7 mouse cellular contexts compared by ENCODE assay signal in genomic region chr15:81361022-81361404, GRCm38 (mm10). TPM values are rescaled to one million over a fixed set of nuclear protein-coding genes. Genes with fewer than 3 reads are reported as not detected.
DNase-seq lines count a peak whose midpoint lies in the region; ATAC-seq and TF ChIP-seq lines count a peak whose summit lies in the region.

No protein-coding gene starts in this region.

- H3K9me3 ChIP-seq in forebrain, embryonic 13.5 days (replicated peaks), result no peaks in the 10 kb centered on the region
- no peaks in the 10 kb centered on the region for H3K9me3 ChIP-seq in liver, embryonic 15.5 days (replicated peaks)

- no peak for TF ChIP-seq POLR2A in spleen, adult 2 months (IDR thresholded peaks at IDR 0.05; ENCODE audit: low read depth, low read length)

- ATAC-seq in forebrain, embryonic 13.5 days, result peak; percentile 53; the same call in 1 of the 2 replicates
- peak; percentile 44 for ATAC-seq in liver, embryonic 15.5 days (ENCODE audit: insufficient read depth)

- peak overlapping the region; percentile 84 for H3K4me2 ChIP-seq in forebrain, embryonic 13.5 days
- peak overlapping the region; percentile 85 for H3K4me2 ChIP-seq in liver, embryonic 15.5 days

- H3K27ac ChIP-seq in spleen, adult 2 months (ENCODE audit: insufficient read depth, low read length), result peak overlapping the region; percentile 52
- peak overlapping the region; percentile 66; the same call in 1 of the 2 replicates for H3K27ac ChIP-seq in forebrain, embryonic 13.5 days
- H3K27ac ChIP-seq in liver, embryonic 15.5 days (replicated peaks), result peak overlapping the region; percentile 87

- 0 out of 2 replicates have a peak, but pooled peaks cover 3% of the 10 kb centered on the region for H3K4me1 ChIP-seq in spleen, adult 2 months (ENCODE audit: control insufficient read depth, insufficient read depth, insufficient read length)
- peaks cover 37% of the 10 kb centered on the region for H3K4me1 ChIP-seq in forebrain, embryonic 13.5 days
- peaks cover 53% of the 10 kb centered on the region for H3K4me1 ChIP-seq in liver, embryonic 15.5 days (replicated peaks)

- peaks cover 9% of the 10 kb centered on the region for H3K36me3 ChIP-seq in spleen, adult 2 months (ENCODE audit: control insufficient read depth, insufficient read depth, low read length)
- H3K36me3 ChIP-seq in forebrain, embryonic 13.5 days (ENCODE audit: poor library complexity, severe bottlenecking), result peaks cover 31% of the 10 kb centered on the region
- peaks cover 10% of the 10 kb centered on the region; the same call in 1 of the 2 replicates for H3K36me3 ChIP-seq in liver, embryonic 15.5 days (replicated peaks)

- H3K4me3 ChIP-seq in spleen, adult 2 months (ENCODE audit: extremely low read depth, insufficient read depth, insufficient read length), result no peak overlapping the region; the same call in 1 of the 2 replicates
- peak overlapping the region; percentile 71 for H3K4me3 ChIP-seq in forebrain, embryonic 13.5 days
- peak overlapping the region; percentile 80 for H3K4me3 ChIP-seq in liver, embryonic 15.5 days (replicated peaks)

- WGBS in spleen, adult 2 months, result 19% methylated on average over 6 of the region's 6 CpGs
- WGBS in forebrain, embryonic 13.5 days, result 41% methylated on average over 6 of the region's 6 CpGs
- 20% methylated on average over 6 of the region's 6 CpGs for WGBS in liver, embryonic 15.5 days (ENCODE audit: insufficient replicate concordance)

- DNase-seq in spleen, adult 2 months (ENCODE audit: low read depth in 1 of 2, low spot score in 2 of 2), result no peak
- no peak for DNase-seq in spleen, postnatal 4 days (ENCODE audit: low spot score in 2 of 2)
- DNase-seq in yolk sac, embryonic 10.5 days (ENCODE audit: low spot score), result no peak
- no peak for DNase-seq in thymus, postnatal 36 days
- no peak for DNase-seq in layer of hippocampus, adult 9-11 months

- no peak overlapping the region; the same call in 1 of the 2 replicates for H3K9ac ChIP-seq in forebrain, embryonic 13.5 days
- 0 out of 2 replicates have a peak overlapping the region, but pooled peaks have one; percentile 19 for H3K9ac ChIP-seq in liver, embryonic 15.5 days

- TF ChIP-seq CTCF in spleen, adult 2 months (IDR thresholded peaks at IDR 0.05; ENCODE audit: extremely low read depth, insufficient read depth, insufficient read length, insufficient replicate concordance), result no peak

- H3K27me3 ChIP-seq in spleen, adult 2 months (ENCODE audit: control insufficient read depth, insufficient read depth, low read length), result no peaks in the 10 kb centered on the region
- no peaks in the 10 kb centered on the region for H3K27me3 ChIP-seq in forebrain, embryonic 13.5 days
- H3K27me3 ChIP-seq in liver, embryonic 15.5 days, result no peaks in the 10 kb centered on the region

RNA-seq across cellular contexts. Expression of gene Slc25a17, which starts 0.4 kb away (rescaled TPM):
- 9.9 and 10.5 TPM in 2 replicates for polyA plus RNA-seq in spleen, adult 2 months (2012; rRNA removed)
- polyA plus RNA-seq in forebrain, embryonic 13.5 days (2015; fragmentation: Nextera tagmentation; extraction: Ambion mirVana), result 129 and 130 TPM in 2 replicates
- 40.7 and 40.9 TPM in 2 replicates for polyA plus RNA-seq in liver, embryonic 15.5 days (2015; fragmentation: Nextera tagmentation; extraction: Ambion mirVana)

RNA-seq across cellular contexts. Expression of gene St13, which starts 38.9 kb away (rescaled TPM):
- polyA plus RNA-seq in spleen, adult 2 months (2012; rRNA removed), result 14.1 and 16.2 TPM in 2 replicates
- 199 and 201 TPM in 2 replicates for polyA plus RNA-seq in forebrain, embryonic 13.5 days (2015; fragmentation: Nextera tagmentation; extraction: Ambion mirVana)
- polyA plus RNA-seq in liver, embryonic 15.5 days (2015; fragmentation: Nextera tagmentation; extraction: Ambion mirVana), result 53.5 and 57.4 TPM in 2 replicates

RNA-seq across cellular contexts. Expression of gene Xpnpep3, which starts 38.9 kb away (rescaled TPM):
- polyA plus RNA-seq in spleen, adult 2 months (2012; rRNA removed), result 7.1 and 8.7 TPM in 2 replicates
- 8.4 and 9.5 TPM in 2 replicates for polyA plus RNA-seq in forebrain, embryonic 13.5 days (2015; fragmentation: Nextera tagmentation; extraction: Ambion mirVana)
- 6.2 and 6.8 TPM in 2 replicates for polyA plus RNA-seq in liver, embryonic 15.5 days (2015; fragmentation: Nextera tagmentation; extraction: Ambion mirVana)

RNA-seq across cellular contexts. Expression of gene Dnajb7, which starts 47.1 kb away (rescaled TPM):
- 0.09 TPM in 1 of 2 replicates, not detected in the other for polyA plus RNA-seq in spleen, adult 2 months (2012; rRNA removed)
- polyA plus RNA-seq in forebrain, embryonic 13.5 days (2015; fragmentation: Nextera tagmentation; extraction: Ambion mirVana), result 2.0 and 2.2 TPM in 2 replicates
- 0.70 and 0.75 TPM in 2 replicates for polyA plus RNA-seq in liver, embryonic 15.5 days (2015; fragmentation: Nextera tagmentation; extraction: Ambion mirVana)
